Mouse (Mus musculus) T-helper 1 cell (primary cell): Measurements from ENCODE around the gene Mutyh.

Experiments
- in situ Hi-C: fragments of 300-600 bp; cut with MboI, MseI; formaldehyde crosslinking; loops from one replicate; pipeline ENCODE4 v1.15.1; 2025; ENCODE audit warnings: high pct_unique_total_duplicates

The Mutyh gene

DNA sequence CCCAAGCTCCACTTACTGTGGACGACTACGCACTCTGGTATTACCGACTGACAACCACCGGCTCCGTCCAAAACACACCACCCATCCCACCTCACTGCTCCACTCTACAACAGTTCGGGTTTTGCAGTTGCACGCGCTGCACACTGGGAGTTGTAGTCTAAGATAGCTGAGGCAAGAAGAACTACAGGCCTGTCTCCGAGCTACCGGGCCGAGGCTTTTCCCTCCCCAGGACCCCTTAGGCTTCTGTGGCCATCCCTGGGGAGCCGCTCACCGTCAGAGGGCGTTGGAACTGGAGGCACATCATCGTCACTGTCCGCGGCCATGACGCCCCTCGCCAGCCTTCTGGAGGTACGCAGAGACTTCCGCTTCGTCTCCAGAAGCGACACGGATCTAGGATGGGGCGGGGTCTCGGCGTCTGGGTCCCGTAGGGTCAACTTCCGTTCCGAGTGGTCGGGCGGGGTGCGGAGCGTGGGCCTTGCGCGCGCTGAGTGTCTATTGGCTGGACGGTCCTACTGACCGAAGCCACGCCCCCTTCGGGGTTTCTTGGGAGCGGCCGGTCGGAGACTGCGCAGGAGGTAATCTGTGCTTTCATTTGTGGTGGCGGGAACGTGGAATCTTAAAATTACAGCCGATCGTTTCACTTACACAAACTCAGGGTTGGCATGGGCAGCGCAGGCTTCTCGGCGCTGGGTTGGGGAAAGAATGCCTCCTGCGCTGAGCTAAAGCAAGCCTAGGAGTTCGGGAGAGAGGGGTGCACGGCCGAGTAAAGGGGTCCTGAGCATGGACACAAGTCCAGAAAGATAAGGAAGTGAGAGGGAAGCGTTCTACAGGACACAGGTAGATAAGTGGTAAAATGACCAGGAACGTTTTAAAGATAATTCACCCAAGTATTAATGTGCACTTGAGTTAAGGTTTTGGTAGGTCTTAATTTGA lies at the start of gene Mutyh, which contains the start of gene Toe1:
Gene Mutyh, plus strand, starts transcription at position 527 of the 933 bp plus-strand sequence.
Gene Toe1, minus strand, starts transcription at position 444 of the 933 bp plus-strand sequence.
- in situ Hi-C loops: no loop called here

GRCm38 (mm10) chr4:116761914-116762313 lies 45.6 kb upstream of the Mutyh start:
- in situ Hi-C loops: no loop called here

DNA sequence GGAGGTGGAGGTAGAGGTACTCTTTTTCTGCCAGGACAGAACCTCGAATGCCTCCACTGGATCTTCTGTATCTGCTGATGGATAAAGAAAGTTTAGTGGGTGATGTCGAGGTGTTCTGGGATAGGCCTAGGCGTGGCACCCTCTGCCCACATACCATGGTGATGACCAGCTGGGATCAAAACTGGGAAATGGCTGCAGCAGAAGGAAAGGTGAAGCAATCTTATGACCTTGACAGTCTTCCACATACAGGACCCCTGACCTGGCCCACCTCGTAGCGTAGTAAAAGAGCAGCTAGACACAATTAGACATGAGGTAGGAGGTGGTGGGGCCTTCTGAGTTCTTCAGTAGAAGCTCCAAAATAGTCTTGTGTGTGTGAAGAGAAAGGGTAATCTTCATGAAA lies 43.5 kb upstream of the Mutyh start:
- in situ Hi-C loops: no loop called here

GRCm38 (mm10) chr4:116768510-116768909 lies 39.0 kb upstream of the Mutyh start:
- in situ Hi-C loops: no loop called here

DNA sequence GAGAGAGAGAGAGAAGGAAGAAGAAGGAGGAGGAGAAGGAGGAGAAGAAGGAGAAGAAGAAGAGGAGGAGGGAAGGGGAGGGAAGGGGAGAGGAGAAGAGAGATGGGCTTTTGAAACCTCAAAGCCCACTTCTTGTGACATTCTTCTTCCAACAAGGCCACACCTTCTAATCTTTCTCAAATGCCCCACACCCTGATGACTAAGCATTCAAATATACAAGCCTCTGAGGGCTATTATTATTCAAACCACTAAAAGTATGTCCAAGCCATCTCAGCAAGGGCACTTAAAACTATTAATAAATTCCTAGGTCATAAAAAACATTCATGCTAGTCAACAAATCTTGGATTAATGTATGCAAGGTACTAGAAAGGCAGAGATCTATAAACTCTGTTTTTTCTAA lies 38.5 kb upstream of the Mutyh start:
- in situ Hi-C loops: no loop called here

DNA sequence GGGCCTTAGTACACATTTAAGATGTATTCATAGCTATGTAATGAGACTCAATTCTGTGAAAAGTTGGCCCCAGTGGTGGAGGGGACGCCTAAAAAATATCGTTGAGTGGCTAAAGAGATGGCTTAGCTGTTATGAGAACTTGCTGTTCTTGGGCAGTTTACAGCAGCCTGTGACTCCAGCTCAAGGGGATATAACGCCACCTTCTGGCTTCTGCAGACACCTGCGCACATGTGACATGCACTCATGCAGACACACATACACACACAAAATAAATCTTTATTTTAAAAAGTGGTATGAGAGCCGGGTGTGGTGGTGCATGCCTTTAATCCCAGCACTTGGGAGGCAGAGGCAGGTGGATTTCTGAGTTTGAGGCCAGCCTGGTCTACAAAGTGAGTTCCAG lies 31.1 kb upstream of the Mutyh start:
- in situ Hi-C loops: no loop called here

DNA sequence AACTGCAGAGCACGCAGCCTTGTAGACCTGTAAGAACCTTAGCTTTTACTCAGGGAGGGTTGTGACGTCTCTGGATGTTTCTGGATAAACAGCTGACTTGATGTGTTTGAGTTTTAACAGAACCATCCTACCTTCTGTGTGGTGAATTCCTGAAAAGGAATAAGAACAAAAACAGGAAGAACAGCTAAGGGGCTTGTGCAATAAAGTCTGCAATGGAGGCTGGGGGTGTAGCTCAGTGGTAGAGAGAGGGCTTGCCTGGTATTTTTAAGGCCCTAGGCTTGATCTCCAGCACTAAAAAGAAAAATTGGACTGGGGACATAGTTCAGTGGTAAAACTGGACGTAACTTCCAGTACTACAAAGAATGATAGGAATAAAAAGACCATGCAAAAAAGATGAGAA lies 30.4 kb upstream of the Mutyh start:
- in situ Hi-C loops: no loop called here

GRCm38 (mm10) chr4:116780541-116780940 lies 27.0 kb upstream of the Mutyh start:
- in situ Hi-C loops: no loop called here

DNA sequence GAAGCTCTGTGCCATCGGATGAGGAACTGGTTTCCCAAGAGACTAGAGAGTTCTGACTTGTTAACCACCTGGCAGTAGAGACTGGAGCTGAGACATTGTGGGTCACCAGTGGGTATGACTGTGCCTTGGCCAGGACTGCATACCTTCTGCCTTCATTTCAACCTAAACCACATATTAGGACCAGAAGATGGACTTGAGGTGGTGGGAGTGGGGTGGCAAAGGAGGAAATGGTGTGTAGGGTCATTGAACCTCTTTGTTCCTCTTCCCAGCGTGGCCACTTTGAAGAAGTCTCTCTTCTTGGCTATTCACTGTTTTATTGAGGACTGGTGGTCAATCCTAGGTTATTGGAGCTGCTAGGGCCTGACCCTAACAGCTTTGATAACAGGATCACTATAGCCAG lies 26.2 kb upstream of the Mutyh start:
- in situ Hi-C loops: no loop called here

GRCm38 (mm10) chr4:116782171-116782570 lies 25.4 kb upstream of the Mutyh start:
- in situ Hi-C loops: no loop called here

GRCm38 (mm10) chr4:116786587-116786986 lies 20.9 kb upstream of the Mutyh start:
- in situ Hi-C loops: loop anchor here (5.0 kb wide), 1 partner anchor 69 kb away; no protein-coding TSS in a partner anchor

DNA sequence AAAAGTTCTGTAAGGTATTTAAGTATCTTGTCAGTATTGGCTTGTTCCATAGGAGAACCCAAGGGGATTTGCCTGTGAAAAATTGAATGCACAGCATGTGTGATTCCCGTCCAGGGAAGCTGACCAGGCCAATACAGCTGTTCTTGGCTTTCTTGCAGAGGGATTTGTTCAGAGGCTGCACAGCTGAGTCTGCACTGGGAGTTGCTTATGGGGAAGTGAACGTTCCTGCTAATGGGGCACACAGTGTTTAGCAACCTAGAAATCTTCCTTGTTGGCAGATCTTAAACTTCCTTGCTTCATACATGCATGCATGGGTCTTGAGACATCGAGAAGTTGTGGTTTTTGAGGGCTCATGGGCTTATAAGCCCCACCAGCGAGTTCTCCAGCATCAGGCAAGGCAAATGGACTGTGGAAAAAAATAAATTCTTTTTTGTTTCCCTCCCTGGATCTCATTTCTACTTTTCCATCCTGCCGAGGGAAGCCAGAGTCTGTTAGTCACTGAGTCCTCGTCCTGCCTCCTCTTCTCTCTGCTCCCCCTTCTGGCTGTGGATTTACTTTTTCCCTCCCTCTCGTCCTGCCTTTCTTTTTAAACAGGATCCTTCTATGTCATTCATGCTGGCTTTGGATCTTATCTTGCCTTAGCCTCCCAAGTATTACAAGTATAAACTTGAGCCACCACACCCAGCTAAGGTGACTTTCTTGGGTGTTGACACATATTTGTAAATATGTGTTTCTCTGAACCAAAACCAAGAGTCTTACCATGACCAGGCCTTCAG lies 19.4 kb upstream of the Mutyh start:
- in situ Hi-C loops: loop anchor here (5.0 kb wide), 1 partner anchor 71 kb away; no protein-coding TSS in a partner anchor

- in situ Hi-C loops: loop anchor here (5.0 kb wide), 1 partner anchor 72 kb away; no protein-coding TSS in a partner anchor
These were observed 18.6 kb upstream of the Mutyh start for GRCm38 (mm10) chr4:116788956-116789355.

- in situ Hi-C loops: no loop called here
These were observed 15.1 kb upstream of the Mutyh start for GRCm38 (mm10) chr4:116792453-116792852.

DNA sequence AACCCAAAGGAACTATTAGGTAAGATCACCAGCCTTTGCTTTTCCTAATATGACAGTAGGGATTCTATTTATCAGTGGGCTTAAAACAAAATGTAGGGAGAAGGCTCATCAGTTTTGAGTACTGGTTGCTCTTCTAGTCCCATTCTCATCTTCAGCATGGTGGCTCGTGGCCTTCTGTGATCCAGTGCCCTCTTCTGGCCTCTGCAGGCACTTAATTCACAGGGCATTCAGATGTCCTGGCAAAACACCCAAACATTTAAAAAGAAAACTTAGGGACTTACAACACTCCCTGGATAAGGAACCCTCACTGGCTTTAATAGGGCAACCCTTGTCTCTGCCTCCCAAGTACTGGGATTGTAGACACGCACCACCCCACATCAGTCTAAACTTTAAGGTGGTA lies 13.2 kb upstream of the Mutyh start:
- in situ Hi-C loops: no loop called here

- in situ Hi-C loops: loop anchor here (5.0 kb wide), 1 partner anchor 49 kb away; no protein-coding TSS in a partner anchor
These were observed 10.9 kb upstream of the Mutyh start for GRCm38 (mm10) chr4:116796442-116797110.

GRCm38 (mm10) chr4:116799901-116800300 lies 7.6 kb upstream of the Mutyh start:
- in situ Hi-C loops: loop anchor here (5.0 kb wide), 1 partner anchor 53 kb away; no protein-coding TSS in a partner anchor

- in situ Hi-C loops: no loop called here
These were observed 3.5 kb downstream of the Mutyh start for GRCm38 (mm10) chr4:116811012-116811411.

- in situ Hi-C loops: no loop called here
These were observed 7.8 kb downstream of the Mutyh start for GRCm38 (mm10) chr4:116815276-116815675.

- in situ Hi-C loops: no loop called here
These were observed 10.0 kb downstream of the Mutyh start for GRCm38 (mm10) chr4:116817486-116817885.
